Mouse (Mus musculus): ENCODE data around the gene Mgat3. TPM values are rescaled to one million over a fixed set of nuclear protein-coding genes. Genes with fewer than 3 reads are reported as not detected.

Mgat3 gene
- polyA plus RNA-seq, 2 experiments, result 0.33 to 0.95 TPM

DNA sequence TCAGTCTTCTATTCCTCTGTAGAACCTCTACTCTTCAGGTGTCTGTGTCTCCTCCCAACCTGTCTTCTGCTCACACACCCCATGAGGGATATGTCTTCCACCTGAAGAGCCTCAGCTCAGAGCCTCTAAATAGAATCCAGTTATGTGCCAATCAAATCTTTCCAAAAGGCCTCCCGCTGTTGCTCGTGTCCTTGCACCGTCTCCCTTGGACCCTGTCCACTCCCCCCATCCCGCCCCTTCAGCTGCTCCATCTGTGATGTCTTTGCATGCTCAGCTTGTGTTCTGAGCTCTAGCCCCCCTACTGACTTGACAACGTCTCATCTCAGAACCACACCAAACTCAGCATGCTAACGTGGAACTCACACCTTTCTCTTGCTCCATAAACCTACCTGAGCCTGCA, 42.1 kb upstream of the Mgat3 start:
- H3K9ac ChIP-seq (replicated peaks), result no peak overlapping the region; the same call in 1 of the 2 replicates
- no peak overlapping the region for H3K4me3 ChIP-seq (ENCODE audit: insufficient read depth in 1 of 2, low read depth in 2 of 2, low read length in 2 of 2)
- WGBS (ENCODE audit: insufficient replicate concordance), result 45% methylated on average over 6 of the region's 6 CpGs
- DNase-seq (ENCODE audit: low read depth in 3 of 3, low spot score in 3 of 3), result no peak
- H3K4me1 ChIP-seq (replicated peaks; ENCODE audit: control insufficient read depth in 2 of 2, insufficient read depth in 2 of 2, low read length in 1 of 2), result peaks cover 55 to 70% of the 10 kb centered on the region in 2 experiments
- H3K9me3 ChIP-seq (ENCODE audit: control insufficient read depth, low read length), result no peaks in the 10 kb centered on the region
- H3K27me3 ChIP-seq (ENCODE audit: control insufficient read depth, insufficient read depth, low read length), result no peaks in the 10 kb centered on the region
- peak overlapping the region; percentile 74 for H3K4me2 ChIP-seq (ENCODE audit: low read depth)
- no peak for ATAC-seq (ENCODE audit: insufficient read depth)
- TF ChIP-seq EP300 (IDR thresholded peaks at IDR 0.05; ENCODE audit: low read depth) (no peak), CTCF (IDR thresholded peaks at IDR 0.05; ENCODE audit: low read depth) (no peak)
- H3K36me3 ChIP-seq (replicated peaks; ENCODE audit: control insufficient read depth, insufficient read depth, low read depth), result peaks cover 2% of the 10 kb centered on the region; the same call in 1 of the 2 replicates
- peak overlapping the region; percentile 96 for H3K27ac ChIP-seq

DNA sequence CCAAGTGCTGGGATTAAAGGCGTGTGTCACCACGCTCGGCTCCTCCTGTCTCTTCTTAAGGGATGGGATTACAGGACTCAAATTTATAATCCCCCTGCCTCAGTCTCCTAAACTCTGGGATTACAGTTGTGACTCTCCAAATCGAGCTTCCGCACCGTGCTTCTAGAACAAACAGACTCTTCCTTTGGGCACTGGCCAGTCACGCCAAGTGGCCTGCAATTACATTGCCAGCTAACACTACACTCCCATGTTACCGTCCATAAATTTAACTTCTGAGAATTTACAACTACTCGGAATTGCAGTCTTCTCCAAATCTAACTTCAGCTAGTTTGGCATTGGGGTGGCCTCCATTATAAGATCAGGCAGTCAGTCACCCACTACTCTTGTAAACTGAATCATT, 41.1 kb upstream of the Mgat3 start:
- Histone ChIP-seq H3K4me1 (replicated peaks; ENCODE audit: control insufficient read depth in 2 of 2, insufficient read depth in 2 of 2, low read length in 1 of 2) (peaks cover 55 to 74% of the 10 kb centered on the region in 2 experiments), H3K4me2 (ENCODE audit: low read depth) (peak overlapping the region; percentile 94), H3K27ac (peak overlapping the region; percentile 93), H3K4me3 (ENCODE audit: insufficient read depth in 1 of 2, low read depth in 2 of 2, low read length in 2 of 2) (peak overlapping the region; percentile 4 to 91; a peak in 3 of 4 replicates), H3K9me3 (ENCODE audit: control insufficient read depth, low read length) (no peaks in the 10 kb centered on the region), H3K9ac (replicated peaks) (peak overlapping the region; percentile 98), H3K36me3 (replicated peaks; ENCODE audit: control insufficient read depth, insufficient read depth, low read depth) (peaks cover 2% of the 10 kb centered on the region), H3K27me3 (ENCODE audit: control insufficient read depth, insufficient read depth, low read length) (no peaks in the 10 kb centered on the region)
- no peak for ATAC-seq (ENCODE audit: insufficient read depth)
- no peak for DNase-seq (ENCODE audit: low read depth in 3 of 3, low spot score in 3 of 3)
- 73% methylated on average over 9 of the region's 9 CpGs for WGBS (ENCODE audit: insufficient replicate concordance)
- TF ChIP-seq EP300 (IDR thresholded peaks at IDR 0.05; ENCODE audit: low read depth) (no peak), CTCF (IDR thresholded peaks at IDR 0.05; ENCODE audit: low read depth) (no peak)

DNA sequence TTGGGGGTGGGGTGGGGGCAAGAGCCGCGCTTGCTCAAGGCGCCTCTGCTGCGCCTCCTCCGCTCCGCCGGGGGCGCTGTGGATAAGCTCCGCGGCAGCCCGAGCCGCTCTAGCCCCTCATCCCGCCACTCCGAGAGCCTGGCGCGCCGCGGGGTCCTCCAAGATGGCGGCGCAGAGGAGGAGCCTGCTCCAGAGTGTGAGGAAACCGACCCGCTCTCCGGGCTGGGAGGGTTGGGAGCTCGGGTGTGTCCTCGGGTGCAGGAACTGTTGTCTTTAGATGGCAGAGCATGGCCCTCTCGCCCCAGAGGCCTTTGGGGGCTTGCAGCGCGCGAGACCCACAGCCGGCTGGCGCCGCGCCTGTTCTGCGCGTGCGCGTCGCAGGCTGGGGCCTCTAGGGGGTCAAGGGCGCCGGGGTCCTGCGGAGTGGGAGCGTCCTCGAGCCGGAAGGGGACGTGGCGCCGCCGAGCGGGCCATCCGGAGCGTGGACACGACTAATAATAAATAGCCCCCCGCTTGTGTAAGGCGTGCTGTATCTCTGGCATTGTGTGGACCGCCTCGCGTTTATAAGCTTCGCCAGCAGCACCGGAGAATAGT, 40.4 kb upstream of the Mgat3 start, which contains the start of gene Tab1:
TSS of gene Tab1 (plus strand) at position 135 of the 594 bp plus-strand sequence.
- ATAC-seq (ENCODE audit: insufficient read depth), result peak; percentile 81
- under 1% methylated on average over 59 of the region's 59 CpGs for WGBS (ENCODE audit: insufficient replicate concordance)

DNA sequence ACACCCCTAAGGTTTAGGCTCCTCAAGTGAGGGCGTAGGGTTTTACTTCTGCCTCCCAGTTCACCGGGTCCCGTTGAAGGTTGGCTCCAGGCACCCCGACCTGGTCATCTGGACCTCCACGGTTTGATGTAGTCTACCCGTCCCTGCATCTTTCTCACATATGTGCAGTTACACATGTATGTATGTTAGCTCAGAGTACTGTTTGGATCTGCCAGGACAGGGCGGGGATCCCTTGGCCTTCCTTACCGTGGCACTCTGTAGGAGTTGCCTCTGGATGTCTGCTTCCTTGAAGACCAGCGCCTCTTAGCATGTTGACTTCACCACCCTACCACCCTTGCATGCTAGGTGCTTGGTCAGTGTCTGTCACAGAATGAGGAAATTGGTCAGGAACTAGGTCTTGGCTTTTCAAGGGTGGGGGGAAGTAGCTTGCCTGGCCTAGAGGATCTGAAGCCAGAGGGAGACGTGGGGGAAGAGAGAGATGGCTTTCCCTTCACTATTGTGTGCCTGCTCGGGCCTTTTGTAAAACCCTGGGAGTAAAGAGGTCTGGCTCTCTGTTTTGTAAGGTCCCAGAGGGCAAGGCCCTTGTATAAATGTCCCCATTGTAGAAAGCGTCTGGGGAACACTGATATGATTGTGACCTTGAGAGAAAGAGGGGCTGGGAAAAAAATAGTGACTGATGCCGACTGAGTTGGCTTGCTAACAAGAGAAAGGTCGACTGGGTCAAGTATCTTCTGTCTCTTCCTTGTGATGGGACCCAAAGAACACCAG, 39.7 kb upstream of the Mgat3 start:
- peak in 1 of 3 experiments; percentile 35 for DNase-seq (ENCODE audit: low read depth in 3 of 3, low spot score in 3 of 3)
- 1% methylated on average over 14 of the region's 14 CpGs for WGBS (ENCODE audit: insufficient replicate concordance)
- Histone ChIP-seq H3K27ac (peak overlapping the region; percentile 93), H3K4me2 (ENCODE audit: low read depth) (peak overlapping the region; percentile 94), H3K27me3 (ENCODE audit: control insufficient read depth, insufficient read depth, low read length) (no peaks in the 10 kb centered on the region), H3K4me3 (ENCODE audit: insufficient read depth in 1 of 2, low read depth in 2 of 2, low read length in 2 of 2) (peak overlapping the region; percentile 69 to 91), H3K9ac (replicated peaks) (peak overlapping the region; percentile 98), H3K4me1 (replicated peaks; ENCODE audit: control insufficient read depth in 2 of 2, insufficient read depth in 2 of 2, low read length in 1 of 2) (peaks cover 53 to 71% of the 10 kb centered on the region in 2 experiments), H3K9me3 (ENCODE audit: control insufficient read depth, low read length) (no peaks in the 10 kb centered on the region), H3K36me3 (replicated peaks; ENCODE audit: control insufficient read depth, insufficient read depth, low read depth) (peaks cover 2% of the 10 kb centered on the region)
- ATAC-seq (ENCODE audit: insufficient read depth), result peak; percentile 21; the same call in 1 of the 2 replicates
- no peak for TF ChIP-seq EP300 (IDR thresholded peaks at IDR 0.05; ENCODE audit: low read depth)
- no peak for TF ChIP-seq CTCF (IDR thresholded peaks at IDR 0.05; ENCODE audit: low read depth)

More for the DNA sequence above, 40.4 kb upstream of the Mgat3 start, which contains the start of gene Tab1:
- Histone ChIP-seq H3K4me1 (replicated peaks; ENCODE audit: control insufficient read depth in 2 of 2, insufficient read depth in 2 of 2, low read length in 1 of 2) (peaks cover 55 to 71% of the 10 kb centered on the region in 2 experiments), H3K27me3 (ENCODE audit: control insufficient read depth, insufficient read depth, low read length) (no peaks in the 10 kb centered on the region), H3K4me2 (ENCODE audit: low read depth) (peak within 1 kb of the TSS; percentile 94), H3K27ac (peak within 1 kb of the TSS; percentile 96), H3K4me3 (ENCODE audit: insufficient read depth in 1 of 2, low read depth in 2 of 2, low read length in 2 of 2) (peak within 1 kb of the TSS; percentile 69 to 91), H3K9ac (replicated peaks) (peak within 1 kb of the TSS; percentile 98), H3K36me3 (replicated peaks; ENCODE audit: control insufficient read depth, insufficient read depth, low read depth) (peaks cover 2% of the 10 kb centered on the region), H3K9me3 (ENCODE audit: control insufficient read depth, low read length) (no peaks in the 10 kb centered on the region)
- DNase-seq (ENCODE audit: low read depth in 3 of 3, low spot score in 3 of 3), result peak; percentile 80 to 84 (median 83)
- TF ChIP-seq EP300 (IDR thresholded peaks at IDR 0.05; ENCODE audit: low read depth) (peak; percentile 74), CTCF (IDR thresholded peaks at IDR 0.05; ENCODE audit: low read depth) (peak; percentile 85)

DNA sequence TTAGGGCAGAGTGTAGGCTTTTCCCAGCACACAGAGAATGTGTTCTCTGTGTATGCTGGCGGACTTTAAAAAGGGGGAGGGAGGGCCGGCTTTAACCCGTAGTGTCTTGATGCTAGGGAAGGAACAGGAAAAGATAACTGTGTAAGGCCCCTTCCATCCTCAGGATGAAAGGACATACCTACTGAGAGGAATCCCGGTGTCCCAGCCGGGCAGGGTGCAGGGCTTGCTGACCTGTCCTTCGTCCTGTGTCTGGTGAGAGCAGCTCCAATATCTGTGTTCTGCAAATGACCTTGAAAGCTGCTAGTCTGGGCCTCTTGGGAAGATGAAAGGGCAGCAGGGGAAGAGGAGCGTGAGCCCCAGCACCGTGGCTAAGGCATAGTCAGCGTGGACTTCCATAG, 39.1 kb upstream of the Mgat3 start:
- 38% methylated on average over 9 of the region's 9 CpGs for WGBS (ENCODE audit: insufficient replicate concordance)
- DNase-seq (ENCODE audit: low read depth in 3 of 3, low spot score in 3 of 3) (no peak), ATAC-seq (ENCODE audit: insufficient read depth) (no peak)
- H3K4me1 ChIP-seq (replicated peaks; ENCODE audit: control insufficient read depth in 2 of 2, insufficient read depth in 2 of 2, low read length in 1 of 2), result peaks cover 48 to 69% of the 10 kb centered on the region in 2 experiments
- peak overlapping the region; percentile 94 for H3K4me2 ChIP-seq (ENCODE audit: low read depth)
- H3K36me3 ChIP-seq (replicated peaks; ENCODE audit: control insufficient read depth, insufficient read depth, low read depth), result peaks cover 2% of the 10 kb centered on the region
- no peak for TF ChIP-seq EP300 (IDR thresholded peaks at IDR 0.05; ENCODE audit: low read depth)
- no peak for TF ChIP-seq CTCF (IDR thresholded peaks at IDR 0.05; ENCODE audit: low read depth)
- peak overlapping the region; percentile 69 to 91 for H3K4me3 ChIP-seq (ENCODE audit: insufficient read depth in 1 of 2, low read depth in 2 of 2, low read length in 2 of 2)
- no peaks in the 10 kb centered on the region for H3K9me3 ChIP-seq (ENCODE audit: control insufficient read depth, low read length)
- no peaks in the 10 kb centered on the region for H3K27me3 ChIP-seq (ENCODE audit: control insufficient read depth, insufficient read depth, low read length)
- H3K9ac ChIP-seq (replicated peaks), result peak overlapping the region; percentile 98
- H3K27ac ChIP-seq, result peak overlapping the region; percentile 93
